Mouse (Mus musculus) hindbrain, embryonic 16.5 days (tissue): ENCODE measurements around the gene Psmd3. TPM values are rescaled to one million over a fixed set of nuclear protein-coding genes. Genes with fewer than 3 reads are reported as not detected.

ENCODE experiments used
- ATAC-seq: fragments of 200-750 bp; cut with Nextera tagmentation; 2 replicates; pipeline ENCODE4 v1.8.0; 2017; ENCODE audit warnings: moderate TSS enrichment, moderate library complexity
- H3K27ac ChIP-seq: fragments of 300-500 bp; sonication (generic); 2 replicates; pipeline ENCODE4 v1.5.1; 2014; ENCODE audit warnings: low read depth, mild to moderate bottlenecking, control low read depth, low read length, moderate library complexity
- H3K27me3 ChIP-seq: fragments of 300-500 bp; sonication (generic); replicated peaks from 2 replicates; pipeline ENCODE4 v1.6.1; 2014; ENCODE audit warnings: low read length; ENCODE audit not compliant: control insufficient read depth, insufficient read depth
- H3K36me3 ChIP-seq: fragments of 300-500 bp; sonication (generic); 2 replicates; pipeline ENCODE4 v1.6.1; 2014; ENCODE audit warnings: mild to moderate bottlenecking, low read length, moderate library complexity, mixed read lengths; ENCODE audit not compliant: control insufficient read depth, insufficient read depth
- H3K4me1 ChIP-seq: fragments of 300-500 bp; sonication (generic); 2 replicates; pipeline ENCODE4 v1.6.1; 2014; ENCODE audit warnings: low read depth, low read length; ENCODE audit not compliant: control insufficient read depth, insufficient read depth
- H3K4me2 ChIP-seq: fragments of 300-500 bp; sonication (generic); 2 replicates; pipeline ENCODE4 v1.6.1; 2014; ENCODE audit warnings: mild to moderate bottlenecking, low read length, control low read depth, moderate library complexity
- H3K4me3 ChIP-seq: fragments of 300-500 bp; sonication (generic); 2 replicates; pipeline ENCODE4 v1.5.1; 2014; ENCODE audit warnings: mild to moderate bottlenecking, low read length, control low read depth, moderate library complexity
- H3K9ac ChIP-seq: fragments of 300-500 bp; sonication (generic); 2 replicates; pipeline ENCODE4 v1.6.1; 2014; ENCODE audit warnings: low read depth, mild to moderate bottlenecking, control low read depth, low read length, moderate library complexity
- H3K9me3 ChIP-seq: fragments of 300-500 bp; sonication (generic); 2 replicates; pipeline ENCODE4 v1.6.1; 2014; ENCODE audit warnings: mild to moderate bottlenecking, low read length, moderate library complexity; ENCODE audit not compliant: control insufficient read depth
- WGBS: fragments of 180-500 bp; shearing (Covaris S2); extraction: QIAGEN DNeasy Blood & Tissue Kit; methylation state at CpG from one replicate; pipeline ENCODE4 v1.1.7; 2014; 5-methylcytosine and 5-hydroxymethylcytosine counted together
- polyA plus RNA-seq: library from polyadenylated mRNA; unstranded; fragments of >200 nt; fragmentation: Nextera tagmentation; extraction: Ambion mirVana; gene quantifications from 2 replicates; pipeline ENCODE4 v1.2.1, GENCODE M21; 2015

Psmd3 gene
- polyA plus RNA-seq, 1 experiment from 2014 or later = 189 TPM

DNA sequence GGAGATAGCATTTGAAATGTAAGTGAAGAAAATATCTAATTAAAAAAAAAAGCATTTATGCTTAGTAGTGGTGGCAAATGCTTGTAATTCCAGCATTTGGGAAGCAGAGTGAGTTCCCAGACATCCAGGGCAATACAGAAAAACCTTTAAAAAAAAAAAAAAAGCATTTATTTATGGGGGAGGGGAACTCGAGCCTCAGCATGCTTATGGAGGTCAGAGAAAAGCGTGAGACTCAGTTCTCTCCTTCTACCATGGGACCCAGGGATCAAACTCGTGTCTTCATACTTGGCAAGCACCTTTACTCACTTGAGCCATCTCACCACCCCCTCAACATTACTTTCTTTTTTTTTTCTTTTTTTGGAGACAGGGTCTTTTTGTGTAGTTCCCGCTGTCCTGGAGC lies 1.2 kb upstream of the Psmd3 start:
- no peak overlapping the region for H3K27ac ChIP-seq
- no peak overlapping the region for H3K9ac ChIP-seq
- WGBS = 87% methylated on average over 4 of the region's 4 CpGs
- no peak for ATAC-seq
- no peak overlapping the region for H3K4me3 ChIP-seq
- peaks cover 5% of the 10 kb centered on the region for H3K36me3 ChIP-seq
- H3K9me3 ChIP-seq = no peaks in the 10 kb centered on the region
- H3K27me3 ChIP-seq = no peaks in the 10 kb centered on the region
- no peak overlapping the region for H3K4me2 ChIP-seq
- H3K4me1 ChIP-seq = peaks cover 10% of the 10 kb centered on the region

- Histone ChIP-seq H3K4me2 (peak overlapping the region; percentile 82), H3K4me1 (peaks cover 10% of the 10 kb centered on the region), H3K27me3 (no peaks in the 10 kb centered on the region), H3K9me3 (no peaks in the 10 kb centered on the region), H3K9ac (peak overlapping the region; percentile 97), H3K36me3 (peaks cover 19% of the 10 kb centered on the region), H3K27ac (peak overlapping the region; percentile 77), H3K4me3 (peak overlapping the region; percentile 88)
- WGBS = 1% methylated on average over 23 of the region's 23 CpGs
- peak; percentile 13; the same call in 1 of the 2 replicates for ATAC-seq
Measured at GRCm38 (mm10) chr11:98682811-98683210, 457 bp downstream of the Psmd3 start.

DNA sequence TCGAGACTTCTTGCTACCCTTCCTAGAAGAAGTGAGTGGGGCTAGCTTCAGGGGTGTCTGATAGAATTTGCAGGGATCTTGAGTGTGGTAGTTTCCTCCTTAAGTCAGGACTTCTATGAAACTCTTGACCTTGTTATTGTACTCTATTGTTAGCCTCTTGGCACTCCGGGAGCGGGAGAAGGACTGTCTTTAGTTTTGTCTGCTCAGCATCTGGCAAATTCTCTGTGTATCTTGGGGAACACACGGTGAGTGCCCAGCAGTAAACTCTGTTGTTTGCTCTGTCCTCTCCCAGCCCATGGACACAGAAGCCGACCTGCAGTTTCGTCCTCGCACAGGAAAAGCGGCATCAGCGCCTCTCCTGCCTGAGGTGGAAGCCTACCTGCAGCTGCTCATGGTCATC lies 3.3 kb downstream of the Psmd3 start:
- peaks cover 10% of the 10 kb centered on the region for H3K4me1 ChIP-seq
- ATAC-seq = no peak

GRCm38 (mm10) chr11:98686976-98687375 lies 4.6 kb downstream of the Psmd3 start:
- H3K27ac ChIP-seq = no peak overlapping the region
- 90% methylated on average over 4 of the region's 4 CpGs for WGBS
- peaks cover 10% of the 10 kb centered on the region for H3K4me1 ChIP-seq
- H3K4me2 ChIP-seq = no peak overlapping the region
- H3K9ac ChIP-seq = no peak overlapping the region
- no peak overlapping the region for H3K4me3 ChIP-seq
- H3K9me3 ChIP-seq = no peaks in the 10 kb centered on the region
- peaks cover 52% of the 10 kb centered on the region for H3K36me3 ChIP-seq
- no peaks in the 10 kb centered on the region for H3K27me3 ChIP-seq
- ATAC-seq = no peak

More for the DNA sequence above, 3.3 kb downstream of the Psmd3 start:
- H3K9ac ChIP-seq = no peak overlapping the region
- H3K27ac ChIP-seq = no peak overlapping the region
- H3K27me3 ChIP-seq = no peaks in the 10 kb centered on the region
- WGBS = 91% methylated on average over 9 of the region's 9 CpGs
- H3K4me2 ChIP-seq = no peak overlapping the region
- no peak overlapping the region for H3K4me3 ChIP-seq
- H3K36me3 ChIP-seq = peaks cover 38% of the 10 kb centered on the region
- H3K9me3 ChIP-seq = no peaks in the 10 kb centered on the region

DNA sequence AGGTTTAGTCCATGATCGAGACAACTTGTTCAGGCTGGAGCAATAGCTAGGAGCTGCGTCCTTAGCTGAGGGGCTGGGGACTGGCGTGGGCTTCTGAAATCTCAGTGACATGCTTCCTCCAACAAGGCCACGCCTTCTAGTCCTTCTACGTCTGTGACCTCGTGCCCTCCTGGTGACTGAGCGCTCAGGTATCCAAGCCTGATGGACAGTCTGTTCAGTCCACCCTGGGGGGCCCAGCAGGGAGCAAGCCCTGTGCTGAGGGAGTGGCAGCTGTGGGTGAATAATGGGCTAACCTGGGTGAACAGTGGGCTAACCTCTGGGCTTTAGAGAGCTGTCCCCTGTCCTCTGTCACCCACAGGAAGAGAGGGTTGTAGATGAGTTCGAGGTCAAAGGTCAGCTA lies 5.7 kb downstream of the Psmd3 start:
- 90% methylated on average over 8 of the region's 8 CpGs for WGBS
- Histone ChIP-seq H3K9me3 (no peaks in the 10 kb centered on the region), H3K9ac (no peak overlapping the region), H3K36me3 (peaks cover 55% of the 10 kb centered on the region), H3K4me2 (no peak overlapping the region), H3K27ac (no peak overlapping the region), H3K27me3 (no peaks in the 10 kb centered on the region), H3K4me1 (peaks cover 10% of the 10 kb centered on the region), H3K4me3 (no peak overlapping the region)
- no peak for ATAC-seq

GRCm38 (mm10) chr11:98693201-98693600 lies 10.8 kb downstream of the Psmd3 start:
- ATAC-seq = no peak
- Histone ChIP-seq H3K4me1 (no peaks in the 10 kb centered on the region), H3K4me3 (no peak overlapping the region), H3K9me3 (no peaks in the 10 kb centered on the region), H3K27me3 (no peaks in the 10 kb centered on the region), H3K27ac (no peak overlapping the region), H3K36me3 (peaks cover 53% of the 10 kb centered on the region), H3K9ac (no peak overlapping the region), H3K4me2 (no peak overlapping the region)
- WGBS = 81% methylated on average over 13 of the region's 13 CpGs

- ATAC-seq = no peak
- no peak overlapping the region for H3K4me3 ChIP-seq
Measured at GRCm38 (mm10) chr11:98693746-98694145, 11.4 kb downstream of the Psmd3 start.

DNA sequence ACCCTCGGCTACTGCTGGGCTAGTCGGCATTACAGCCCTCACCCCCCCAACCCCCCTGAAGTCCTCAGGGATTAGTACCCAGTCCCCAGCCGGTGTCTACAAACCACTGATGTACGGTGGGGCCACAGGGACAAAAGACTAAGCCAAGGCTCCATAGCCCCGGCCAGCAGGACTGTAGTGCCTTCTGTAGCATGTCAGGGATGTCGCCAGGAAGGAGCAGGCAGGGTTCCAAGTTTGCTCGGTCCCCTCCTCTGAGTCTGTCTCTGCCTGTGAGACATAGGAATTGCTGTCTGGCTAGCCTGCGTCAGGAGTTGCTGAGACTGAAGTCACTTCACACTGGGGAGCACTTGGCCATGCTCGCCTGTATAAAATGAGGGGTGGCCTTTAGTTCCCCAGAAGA lies 11.9 kb downstream of the Psmd3 start:
- Histone ChIP-seq H3K9me3 (no peaks in the 10 kb centered on the region), H3K4me2 (no peak overlapping the region), H3K36me3 (peaks cover 51% of the 10 kb centered on the region), H3K9ac (no peak overlapping the region), H3K4me1 (no peaks in the 10 kb centered on the region), H3K27me3 (no peaks in the 10 kb centered on the region), H3K4me3 (no peak overlapping the region), H3K27ac (no peak overlapping the region)
- WGBS = 78% methylated on average over 9 of the region's 9 CpGs
- no peak for ATAC-seq

More at GRCm38 (mm10) chr11:98693746-98694145, 11.4 kb downstream of the Psmd3 start:
- no peak overlapping the region for H3K9ac ChIP-seq
- no peak overlapping the region for H3K27ac ChIP-seq
- no peaks in the 10 kb centered on the region for H3K27me3 ChIP-seq
- H3K4me2 ChIP-seq = no peak overlapping the region
- no peaks in the 10 kb centered on the region for H3K9me3 ChIP-seq
- 93% methylated on average over 9 of the region's 9 CpGs for WGBS
- H3K36me3 ChIP-seq = peaks cover 51% of the 10 kb centered on the region
- H3K4me1 ChIP-seq = no peaks in the 10 kb centered on the region

GRCm38 (mm10) chr11:98695408-98695807 lies 13.1 kb downstream of the Psmd3 start:
- peaks cover 40% of the 10 kb centered on the region for H3K36me3 ChIP-seq
- no peak overlapping the region for H3K9ac ChIP-seq
- no peaks in the 10 kb centered on the region for H3K27me3 ChIP-seq
- 65% methylated on average over 14 of the region's 14 CpGs for WGBS
- no peak overlapping the region for H3K4me2 ChIP-seq
- no peaks in the 10 kb centered on the region for H3K4me1 ChIP-seq
- H3K4me3 ChIP-seq = no peak overlapping the region
- ATAC-seq = no peak
- no peaks in the 10 kb centered on the region for H3K9me3 ChIP-seq
- H3K27ac ChIP-seq = no peak overlapping the region
